Mouse (Mus musculus) neural tube, embryonic 14.5 days (tissue): ENCODE data around the gene Caskin2. TPM values are rescaled to one million over a fixed set of nuclear protein-coding genes. Genes with fewer than 3 reads are reported as not detected.

Experiments used
- ATAC-seq: fragments of 200-750 bp; cut with Nextera tagmentation; 2 replicates; pipeline ENCODE4 v1.8.0; 2017; ENCODE audit warnings: low read depth, mild to moderate bottlenecking, moderate TSS enrichment, moderate library complexity
- H3K27ac ChIP-seq: fragments of 300-500 bp; sonication (generic); 2 replicates; pipeline ENCODE4 v1.5.1; 2014; ENCODE audit warnings: low read depth, mild to moderate bottlenecking, control low read depth, low read length, moderate library complexity, mixed read lengths
- H3K27me3 ChIP-seq: fragments of 300-500 bp; sonication (generic); 2 replicates; pipeline ENCODE4 v1.6.1; 2014; ENCODE audit warnings: low read length; ENCODE audit not compliant: control insufficient read depth, insufficient read depth
- H3K36me3 ChIP-seq: fragments of 300-500 bp; sonication (generic); 2 replicates; pipeline ENCODE4 v1.6.1; 2014; ENCODE audit warnings: low read length, mixed read lengths; ENCODE audit not compliant: control insufficient read depth, insufficient read depth
- H3K4me1 ChIP-seq: fragments of 300-500 bp; sonication (generic); 2 replicates; pipeline ENCODE4 v1.6.1; 2014; ENCODE audit warnings: low read length; ENCODE audit not compliant: control insufficient read depth, insufficient read depth
- H3K4me2 ChIP-seq: fragments of 300-500 bp; sonication (generic); 2 replicates; pipeline ENCODE4 v1.6.1; 2014; ENCODE audit warnings: mild to moderate bottlenecking, low read depth, low read length, control low read depth
- H3K4me3 ChIP-seq: fragments of 300-500 bp; sonication (generic); 2 replicates; pipeline ENCODE4 v1.5.1; 2014; ENCODE audit warnings: low read depth, low read length, control low read depth, mixed read lengths
- H3K9ac ChIP-seq: fragments of 300-500 bp; sonication (generic); replicated peaks from 2 replicates; pipeline ENCODE4 v1.6.1; 2014; ENCODE audit warnings: low read depth, mild to moderate bottlenecking, control low read depth, low read length, mixed read lengths
- H3K9me3 ChIP-seq: fragments of 300-500 bp; sonication (generic); 2 replicates; pipeline ENCODE4 v1.6.1; 2016; ENCODE audit warnings: low read length; ENCODE audit not compliant: control insufficient read depth
- WGBS: fragments of 180-500 bp; shearing (Covaris S2); extraction: QIAGEN DNeasy Blood & Tissue Kit; methylation state at CpG from one replicate; pipeline ENCODE4 v1.1.7; 2014; 5-methylcytosine and 5-hydroxymethylcytosine counted together
- polyA plus RNA-seq: library from polyadenylated mRNA; unstranded; fragments of >200 nt; fragmentation: Nextera tagmentation; extraction: Ambion mirVana; gene quantifications from 2 replicates; pipeline ENCODE4 v1.2.1, GENCODE M21; 2014

The Caskin2 gene
- polyA plus RNA-seq, 1 experiment from 2014 or later: 9.5 TPM

GRCm38 (mm10) chr11:115812095-115812494, 1.3 kb downstream of the Caskin2 start:
- Histone ChIP-seq H3K4me3 (peak overlapping the region; percentile 89), H3K9ac (peak overlapping the region; percentile 60), H3K9me3 (no peaks in the 10 kb centered on the region), H3K4me2 (peak overlapping the region; percentile 97), H3K27me3 (no peaks in the 10 kb centered on the region), H3K4me1 (peaks cover 39% of the 10 kb centered on the region), H3K27ac (peak overlapping the region; percentile 40; the same call in 1 of the 2 replicates), H3K36me3 (no peaks in the 10 kb centered on the region)
- 46% methylated on average over 7 of the region's 7 CpGs for WGBS
- no peak for ATAC-seq

DNA sequence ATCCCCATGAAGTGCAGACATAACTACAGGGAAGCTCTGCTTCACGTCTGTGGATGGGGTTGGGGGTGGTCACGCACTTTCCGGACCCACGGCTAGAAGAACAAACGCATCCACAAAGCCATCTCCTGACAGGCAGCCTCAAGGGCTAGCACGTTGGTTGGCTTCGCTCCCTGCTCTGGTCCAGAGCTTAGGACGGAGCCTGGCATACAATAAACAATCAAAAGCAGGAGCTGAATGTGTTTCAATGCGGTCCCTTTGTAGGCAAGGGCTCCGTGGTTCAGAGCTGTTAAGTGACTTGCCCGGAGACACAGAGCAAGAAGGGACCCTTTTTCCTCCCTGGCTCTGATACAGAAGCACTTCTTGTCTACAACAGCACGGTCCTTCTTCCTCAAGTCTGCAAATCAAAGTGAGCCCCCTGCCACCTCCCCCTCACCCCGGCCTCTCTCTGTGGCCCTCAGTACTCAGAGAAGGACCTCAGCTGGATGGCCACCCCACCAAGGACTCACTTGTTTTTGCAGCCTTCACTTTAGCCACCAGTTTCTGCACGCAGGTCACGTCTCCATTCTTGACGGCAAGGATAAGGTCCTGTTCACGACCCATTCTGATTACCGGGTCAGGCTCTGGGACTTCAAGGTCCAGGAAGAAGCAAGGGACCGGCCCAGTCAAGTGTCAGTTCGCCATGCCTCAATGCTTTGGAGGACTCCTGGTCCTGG, 1.9 kb downstream of the Caskin2 start:
- no peak for ATAC-seq
- Histone ChIP-seq H3K4me2 (peak overlapping the region; percentile 97), H3K36me3 (no peaks in the 10 kb centered on the region), H3K9ac (peak overlapping the region; percentile 60; the same call in 1 of the 2 replicates), H3K27ac (peak overlapping the region; percentile 40; the same call in 1 of the 2 replicates), H3K4me3 (peak overlapping the region; percentile 89), H3K9me3 (no peaks in the 10 kb centered on the region), H3K27me3 (no peaks in the 10 kb centered on the region), H3K4me1 (peaks cover 39% of the 10 kb centered on the region)
- 76% methylated on average over 20 of the region's 20 CpGs for WGBS

GRCm38 (mm10) chr11:115810377-115810776, 3.1 kb downstream of the Caskin2 start:
- no peak overlapping the region for H3K9ac ChIP-seq
- H3K27me3 ChIP-seq: no peaks in the 10 kb centered on the region
- 0 out of 2 replicates have a peak overlapping the region, but pooled peaks have one; percentile 6 for H3K4me3 ChIP-seq
- H3K27ac ChIP-seq: no peak overlapping the region
- no peak for ATAC-seq
- no peaks in the 10 kb centered on the region for H3K36me3 ChIP-seq
- WGBS: 75% methylated on average over 14 of the region's 14 CpGs
- no peaks in the 10 kb centered on the region for H3K9me3 ChIP-seq
- peaks cover 32% of the 10 kb centered on the region for H3K4me1 ChIP-seq
- peak overlapping the region; percentile 97 for H3K4me2 ChIP-seq

DNA sequence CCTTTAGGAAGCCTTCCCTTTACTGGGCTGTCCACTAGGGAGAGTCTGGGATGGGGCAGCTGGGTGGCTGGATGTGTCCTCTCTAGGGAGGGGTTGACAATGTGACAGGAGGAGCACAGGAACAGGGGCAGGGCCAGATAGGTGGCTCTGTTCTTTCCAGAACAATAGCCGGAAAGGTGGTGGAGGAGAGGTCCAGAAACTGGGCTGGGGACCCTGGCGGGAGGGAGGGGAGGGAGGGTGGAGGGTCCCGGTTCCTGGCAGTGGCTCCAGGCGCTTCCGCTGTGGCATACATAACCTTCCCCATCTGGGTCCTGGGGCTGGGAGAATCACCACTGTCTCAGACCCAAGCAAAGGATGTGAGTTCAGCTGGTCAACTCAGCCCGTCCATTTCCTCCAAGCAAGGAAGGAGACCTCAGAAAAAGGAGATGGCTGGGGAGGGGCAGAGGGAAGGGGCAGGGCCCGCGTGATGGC, 4.1 kb downstream of the Caskin2 start:
- no peak overlapping the region for H3K4me3 ChIP-seq
- no peak for ATAC-seq
- 61% methylated on average over 8 of the region's 8 CpGs for WGBS
- peaks cover 30% of the 10 kb centered on the region for H3K4me1 ChIP-seq
- H3K4me2 ChIP-seq: peak overlapping the region; percentile 97
- H3K27ac ChIP-seq: peak overlapping the region; percentile 71; the same call in 1 of the 2 replicates
- no peak overlapping the region for H3K9ac ChIP-seq
- H3K36me3 ChIP-seq: peaks cover 2% of the 10 kb centered on the region; the same call in 1 of the 2 replicates
- H3K9me3 ChIP-seq: no peaks in the 10 kb centered on the region
- no peaks in the 10 kb centered on the region for H3K27me3 ChIP-seq

- 0 out of 2 replicates have a peak, but pooled peaks have one; percentile 6 for ATAC-seq
- peaks cover 30% of the 10 kb centered on the region for H3K4me1 ChIP-seq
- H3K4me3 ChIP-seq: no peak overlapping the region
- 36% methylated on average over 10 of the region's 10 CpGs for WGBS
- peak overlapping the region; percentile 71 for H3K27ac ChIP-seq
- peak overlapping the region; percentile 25; the same call in 1 of the 2 replicates for H3K9ac ChIP-seq
- H3K4me2 ChIP-seq: peak overlapping the region; percentile 23
- H3K36me3 ChIP-seq: peaks cover 4% of the 10 kb centered on the region
- H3K27me3 ChIP-seq: no peaks in the 10 kb centered on the region
- H3K9me3 ChIP-seq: no peaks in the 10 kb centered on the region
Measured at GRCm38 (mm10) chr11:115808696-115809310, 4.6 kb downstream of the Caskin2 start.

GRCm38 (mm10) chr11:115807971-115808370, 5.5 kb downstream of the Caskin2 start:
- ATAC-seq: no peak
- WGBS: 49% methylated on average over 11 of the region's 11 CpGs
- H3K9ac ChIP-seq: no peak overlapping the region
- H3K4me3 ChIP-seq: no peak overlapping the region; the same call in 1 of the 2 replicates
- H3K27me3 ChIP-seq: no peaks in the 10 kb centered on the region
- peaks cover 12% of the 10 kb centered on the region for H3K36me3 ChIP-seq
- H3K4me1 ChIP-seq: peaks cover 30% of the 10 kb centered on the region
- peak overlapping the region; percentile 71 for H3K27ac ChIP-seq
- no peaks in the 10 kb centered on the region for H3K9me3 ChIP-seq
- 0 out of 2 replicates have a peak overlapping the region, but pooled peaks have one; percentile 5 for H3K4me2 ChIP-seq

- peaks cover 27% of the 10 kb centered on the region for H3K4me1 ChIP-seq
- ATAC-seq: peak; percentile 54; the same call in 1 of the 2 replicates
Measured at GRCm38 (mm10) chr11:115807306-115807705, 6.1 kb downstream of the Caskin2 start.

DNA sequence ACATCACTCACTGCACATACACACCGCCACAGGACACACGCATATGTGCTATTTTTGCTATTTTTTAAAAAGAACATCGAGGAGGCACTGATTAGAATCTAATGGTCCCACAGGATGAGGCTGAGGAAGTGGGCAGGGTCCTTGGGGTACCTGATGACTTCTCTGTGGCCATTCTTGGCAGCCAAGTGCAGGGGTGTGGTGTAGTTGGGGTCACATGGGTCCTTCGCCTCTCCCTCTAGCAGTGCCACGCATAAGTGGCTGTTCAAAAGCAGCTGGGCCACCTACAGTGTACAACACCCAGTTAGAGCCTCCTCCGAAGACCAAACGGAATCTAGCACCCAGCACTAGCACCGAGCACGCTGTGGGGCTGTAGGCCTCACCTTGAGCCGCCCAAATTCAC, 7.3 kb downstream of the Caskin2 start:
- no peak for ATAC-seq
- Histone ChIP-seq H3K9me3 (no peaks in the 10 kb centered on the region), H3K4me2 (no peak overlapping the region), H3K27ac (no peak overlapping the region), H3K36me3 (peaks cover 23% of the 10 kb centered on the region), H3K27me3 (no peaks in the 10 kb centered on the region), H3K4me3 (no peak overlapping the region), H3K9ac (no peak overlapping the region), H3K4me1 (peaks cover 21% of the 10 kb centered on the region)
- 92% methylated on average over 10 of the region's 10 CpGs for WGBS

More at GRCm38 (mm10) chr11:115807306-115807705, 6.1 kb downstream of the Caskin2 start:
- H3K9me3 ChIP-seq: no peaks in the 10 kb centered on the region
- peaks cover 13% of the 10 kb centered on the region for H3K36me3 ChIP-seq
- 0 out of 2 replicates have a peak overlapping the region, but pooled peaks have one; percentile 12 for H3K9ac ChIP-seq
- peak overlapping the region; percentile 71 for H3K27ac ChIP-seq
- no peak overlapping the region for H3K4me3 ChIP-seq
- H3K27me3 ChIP-seq: no peaks in the 10 kb centered on the region
- 41% methylated on average over 6 of the region's 6 CpGs for WGBS
- peak overlapping the region; percentile 11; the same call in 1 of the 2 replicates for H3K4me2 ChIP-seq

DNA sequence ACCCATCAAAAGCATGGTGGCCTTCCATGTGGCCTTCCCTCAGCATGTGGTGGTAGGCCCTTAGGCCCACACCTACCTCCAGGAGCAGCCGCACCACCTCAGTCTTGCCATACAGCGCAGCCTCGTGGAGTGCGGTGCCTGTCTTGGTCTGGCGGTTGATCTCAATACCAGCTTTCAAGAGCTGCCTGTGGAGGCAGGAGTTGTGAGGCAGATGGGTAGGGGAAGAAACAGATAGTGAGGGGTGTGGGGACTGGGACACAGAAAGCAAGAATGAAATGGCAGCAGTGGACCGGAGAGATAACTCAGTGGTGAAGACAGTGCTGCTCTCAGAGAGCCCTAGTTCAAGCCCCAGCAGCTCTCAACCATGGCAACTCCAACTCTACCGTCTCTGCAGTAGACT, 8.4 kb downstream of the Caskin2 start:
- Histone ChIP-seq H3K27ac (no peak overlapping the region), H3K9ac (no peak overlapping the region), H3K4me1 (peaks cover 19% of the 10 kb centered on the region), H3K36me3 (peaks cover 29% of the 10 kb centered on the region), H3K4me3 (no peak overlapping the region), H3K4me2 (no peak overlapping the region), H3K27me3 (no peaks in the 10 kb centered on the region), H3K9me3 (no peaks in the 10 kb centered on the region)
- ATAC-seq: no peak
- 97% methylated on average over 7 of the region's 7 CpGs for WGBS
